Mouse (Mus musculus) neural tube, embryonic 11.5 days (tissue): ENCODE results near the gene Smim7. TPM values are rescaled to one million over a fixed set of nuclear protein-coding genes. Genes with fewer than 3 reads are reported as not detected.
A peak's percentile ranks its signal among the peaks of the same experiment; 100 is the strongest.

Source experiments
- ATAC-seq: fragments of 200-750 bp; cut with Nextera tagmentation; 2 replicates; pipeline ENCODE4 v1.8.0; 2017; ENCODE audit warnings: moderate number of reproducible peaks, mild to moderate bottlenecking, moderate TSS enrichment, moderate library complexity; ENCODE audit not compliant: insufficient read depth, low FRiP score, low TSS enrichment
- DNase-seq: peaks from one replicate; pipeline ENCODE4 v3.0.0-alpha.2; 2015; ENCODE audit warnings: low spot score
- H3K27ac ChIP-seq: fragments of 300-500 bp; sonication (generic); 2 replicates; pipeline ENCODE4 v1.5.1; 2014; ENCODE audit warnings: low read depth, mild to moderate bottlenecking, low read length
- H3K27me3 ChIP-seq: fragments of 300-500 bp; sonication (generic); 2 replicates; pipeline ENCODE4 v1.6.1; 2014; ENCODE audit warnings: mild to moderate bottlenecking, low read length, mixed read lengths; ENCODE audit not compliant: control insufficient read depth, insufficient read depth
- H3K36me3 ChIP-seq: fragments of 300-500 bp; sonication (generic); 2 replicates; pipeline ENCODE4 v1.6.1; 2014; ENCODE audit warnings: mild to moderate bottlenecking, low read length, moderate library complexity, mixed read lengths; ENCODE audit not compliant: control insufficient read depth, insufficient read depth
- H3K4me1 ChIP-seq: fragments of 300-500 bp; sonication (generic); 2 replicates; pipeline ENCODE4 v1.6.1; 2014; ENCODE audit warnings: low read length, mixed read lengths; ENCODE audit not compliant: control insufficient read depth, insufficient read depth
- H3K4me2 ChIP-seq: fragments of 300-500 bp; sonication (generic); 2 replicates; pipeline ENCODE4 v1.6.1; 2014; ENCODE audit warnings: low read depth, mild to moderate bottlenecking, moderate library complexity
- H3K4me3 ChIP-seq: fragments of 300-500 bp; sonication (generic); 2 replicates; pipeline ENCODE4 v1.5.1; 2014; ENCODE audit warnings: low read depth, low read length
- H3K9ac ChIP-seq: fragments of 300-500 bp; sonication (generic); 2 replicates; pipeline ENCODE4 v1.6.1; 2014; ENCODE audit warnings: mild to moderate bottlenecking, low read length
- H3K9me3 ChIP-seq: fragments of 300-500 bp; sonication (generic); 2 replicates; pipeline ENCODE4 v1.6.1; 2016; ENCODE audit warnings: low read length; ENCODE audit not compliant: control insufficient read depth
- WGBS: fragments of 180-500 bp; shearing (Covaris S2); extraction: QIAGEN DNeasy Blood & Tissue Kit; methylation state at CpG from one replicate; pipeline ENCODE4 v1.1.7; 2014; 5-methylcytosine and 5-hydroxymethylcytosine counted together
- polyA plus RNA-seq: library from polyadenylated mRNA; unstranded; fragments of >200 nt; fragmentation: Nextera tagmentation; extraction: Ambion mirVana; gene quantifications from 2 replicates; pipeline ENCODE4 v1.2.1, GENCODE M21; 2014

Gene Smim7
- polyA plus RNA-seq, 1 experiment from 2014 or later = 125 TPM

- H3K27me3 ChIP-seq = no peaks in the 10 kb centered on the region
- no peak overlapping the region for H3K4me2 ChIP-seq
- 55% methylated on average over 4 of the region's 4 CpGs for WGBS
- H3K36me3 ChIP-seq = peaks cover 2% of the 10 kb centered on the region
- H3K9ac ChIP-seq = no peak overlapping the region
- H3K9me3 ChIP-seq = no peaks in the 10 kb centered on the region
- ATAC-seq = no peak
- no peak overlapping the region for H3K27ac ChIP-seq
- H3K4me1 ChIP-seq = no peaks in the 10 kb centered on the region
- DNase-seq = no peak
- no peak overlapping the region for H3K4me3 ChIP-seq
These were observed 15.1 kb downstream of the Smim7 start for GRCm38 (mm10) chr8:72555770-72556169.

DNA sequence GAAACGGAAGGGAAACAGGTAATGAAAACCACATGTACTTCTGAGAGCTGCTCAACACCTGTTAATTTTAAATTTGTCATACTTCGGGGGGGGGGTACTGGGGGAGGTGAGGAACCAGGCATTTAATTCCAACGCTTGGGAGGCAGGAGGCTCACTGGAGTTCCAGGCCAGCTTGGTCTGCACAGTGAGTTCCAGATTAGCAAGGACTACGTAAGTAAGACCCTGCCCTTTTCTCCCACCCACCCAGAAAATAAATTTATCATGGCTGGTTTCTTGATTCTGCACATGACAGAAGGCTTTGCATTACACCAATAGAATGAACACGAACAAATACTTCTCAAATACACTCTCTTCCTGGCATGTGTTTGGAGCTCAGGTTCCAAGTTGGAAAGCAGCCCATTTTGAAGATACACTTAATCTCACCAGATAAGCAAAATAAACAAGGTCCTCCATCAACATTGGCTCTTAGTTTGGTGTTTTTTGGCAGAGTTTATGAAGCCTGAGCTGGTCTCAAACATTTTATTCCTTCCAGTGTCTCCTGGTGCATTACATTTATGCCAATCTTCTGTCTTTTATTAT, 21.5 kb downstream of the Smim7 start:
- peak overlapping the region; percentile 97 for H3K4me2 ChIP-seq
- DNase-seq (no peak), ATAC-seq (no peak)
- no peaks in the 10 kb centered on the region for H3K36me3 ChIP-seq
- peaks cover 11% of the 10 kb centered on the region; the same call in 1 of the 2 replicates for H3K4me1 ChIP-seq
- H3K27ac ChIP-seq = no peak overlapping the region
- WGBS = 24% methylated on average over 5 of the region's 5 CpGs
- H3K27me3 ChIP-seq = no peaks in the 10 kb centered on the region
- no peaks in the 10 kb centered on the region for H3K9me3 ChIP-seq
- H3K4me3 ChIP-seq = peak overlapping the region; percentile 98
- peak overlapping the region; percentile 77 for H3K9ac ChIP-seq

DNA sequence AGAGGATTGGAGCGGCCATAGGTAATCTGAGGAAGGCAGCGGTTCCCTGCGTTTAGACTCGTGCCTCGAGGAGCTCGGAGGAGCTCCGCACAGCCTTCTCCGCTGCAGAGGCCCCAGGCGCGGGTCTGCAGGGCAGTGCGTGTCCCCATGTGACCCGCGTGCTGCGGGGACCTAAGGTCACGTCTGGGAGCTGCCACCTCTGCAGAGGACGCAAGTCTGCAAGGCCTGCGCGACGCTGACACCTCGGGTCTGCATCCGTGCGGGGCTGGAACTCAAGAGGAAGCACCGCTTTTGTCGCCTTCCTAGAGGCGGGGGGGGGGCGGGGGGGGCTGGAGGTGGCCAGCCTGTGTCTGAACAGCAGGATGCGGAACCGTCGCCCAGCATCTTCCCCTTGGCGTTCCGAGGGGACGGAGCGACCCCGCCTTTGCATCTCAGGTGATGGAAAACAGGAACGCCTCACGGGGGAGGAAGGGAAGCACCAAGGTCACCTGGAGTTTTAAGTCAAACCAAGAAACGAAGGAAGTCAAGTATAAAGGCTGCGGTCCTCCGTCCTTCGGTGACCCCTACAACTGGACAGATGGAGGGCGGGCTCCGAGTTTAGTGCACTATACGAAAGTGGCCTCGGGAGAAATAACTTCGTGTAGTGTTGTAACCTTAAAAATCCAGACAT, 22.1 kb downstream of the Smim7 start:
- Histone ChIP-seq H3K27ac (peak overlapping the region; percentile 80), H3K4me1 (peaks cover 11% of the 10 kb centered on the region; the same call in 1 of the 2 replicates), H3K9ac (peak overlapping the region; percentile 77), H3K4me3 (peak overlapping the region; percentile 98), H3K9me3 (no peaks in the 10 kb centered on the region), H3K27me3 (no peaks in the 10 kb centered on the region), H3K36me3 (no peaks in the 10 kb centered on the region), H3K4me2 (peak overlapping the region; percentile 97)
- DNase-seq (no peak), ATAC-seq (peak; percentile 74)
- under 1% methylated on average over 43 of the region's 45 CpGs for WGBS

DNA sequence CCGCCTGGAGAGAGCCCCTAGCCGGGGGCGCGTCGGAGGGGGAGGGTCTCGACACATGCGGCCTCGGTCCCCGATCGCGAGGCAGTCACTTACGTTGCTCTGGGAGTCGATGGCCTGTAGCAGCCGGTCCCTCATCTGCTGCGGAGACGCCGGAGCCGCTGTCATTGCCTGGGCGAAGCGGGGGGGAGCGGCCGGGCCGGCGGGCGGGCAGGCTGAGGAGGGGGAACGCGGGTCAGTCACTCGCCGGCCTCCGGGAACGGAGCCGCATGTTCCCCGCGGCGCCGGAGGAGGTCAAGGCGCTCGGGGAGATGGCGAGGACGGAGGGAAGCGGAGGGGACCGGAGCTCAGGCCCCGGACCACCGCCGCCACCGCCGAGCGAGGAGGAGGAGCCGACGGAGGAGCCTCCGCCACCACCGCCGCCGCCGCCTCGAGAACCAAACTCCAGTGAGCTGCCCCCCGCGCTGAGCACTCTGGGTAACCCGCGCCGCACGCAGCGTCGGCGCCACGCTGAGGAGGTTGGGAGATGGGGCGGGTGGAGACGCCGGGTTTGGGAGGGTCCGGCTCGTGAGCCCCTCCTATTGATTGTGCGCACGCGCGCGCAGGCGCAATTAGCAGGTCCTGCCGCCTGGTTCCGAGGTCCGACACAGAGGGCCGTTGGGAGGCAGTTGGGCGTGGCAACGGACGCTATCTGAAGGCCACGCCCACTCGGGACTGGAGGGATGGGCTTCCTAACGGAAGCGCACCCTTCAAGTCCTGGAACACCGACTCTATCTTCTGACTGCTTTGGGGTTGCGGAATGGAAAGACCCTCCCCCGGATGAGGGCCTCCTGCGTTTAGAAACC, 22.9 kb downstream of the Smim7 start, which contains the start of gene Med26:
Gene Med26 (minus strand): TSS at position 469 of the 842 bp plus-strand sequence.
- Histone ChIP-seq H3K4me3 (peak within 1 kb of the TSS; percentile 98), H3K9me3 (no peaks in the 10 kb centered on the region), H3K36me3 (no peaks in the 10 kb centered on the region), H3K27ac (peak within 1 kb of the TSS; percentile 80), H3K4me2 (peak within 1 kb of the TSS; percentile 97), H3K27me3 (no peaks in the 10 kb centered on the region), H3K9ac (peak within 1 kb of the TSS; percentile 95), H3K4me1 (peaks cover 11% of the 10 kb centered on the region; the same call in 1 of the 2 replicates)
- DNase-seq (peak; percentile 99), ATAC-seq (peak; percentile 94)
- WGBS = 0% methylated on average over 71 of the region's 92 CpGs

DNA sequence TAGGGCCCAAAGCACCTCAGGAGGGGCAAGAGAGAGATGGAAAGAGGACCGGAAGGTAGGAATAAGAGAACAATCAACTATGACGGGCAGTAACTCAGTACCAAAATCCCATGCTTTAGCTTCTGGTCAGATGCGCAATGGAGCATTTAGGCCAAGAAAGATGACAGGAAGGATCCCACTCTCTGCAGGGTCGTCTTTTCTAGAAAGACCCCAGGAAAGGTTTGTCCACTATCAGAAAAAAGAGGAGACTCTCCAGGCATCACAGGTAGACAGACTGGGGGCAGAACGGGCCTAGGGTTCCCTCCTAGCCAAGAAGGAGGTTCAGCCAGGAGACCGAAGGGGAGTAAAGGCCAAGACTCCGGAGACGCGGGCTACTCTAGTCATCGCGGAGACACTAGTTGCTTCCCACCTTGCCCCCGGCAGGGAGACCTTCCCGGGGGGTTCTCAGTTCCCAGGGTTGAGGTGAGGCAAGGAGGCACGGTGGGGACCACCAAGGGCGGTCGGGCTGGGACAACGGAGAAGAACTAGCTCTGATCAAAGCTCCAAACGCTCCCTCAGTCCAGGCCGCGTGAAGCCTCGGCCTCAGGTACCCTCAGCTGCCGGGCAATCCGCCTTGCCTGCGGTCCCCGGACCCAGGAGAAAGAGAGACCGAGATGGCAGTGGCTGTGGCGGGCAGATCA, 23.6 kb downstream of the Smim7 start:
- Histone ChIP-seq H3K4me2 (peak overlapping the region; percentile 97), H3K4me3 (peak overlapping the region; percentile 98), H3K27ac (peak overlapping the region; percentile 76; the same call in 1 of the 2 replicates), H3K4me1 (peaks cover 11% of the 10 kb centered on the region; the same call in 1 of the 2 replicates), H3K27me3 (no peaks in the 10 kb centered on the region), H3K36me3 (no peaks in the 10 kb centered on the region), H3K9ac (peak overlapping the region; percentile 95), H3K9me3 (no peaks in the 10 kb centered on the region)
- 3% methylated on average over 27 of the region's 27 CpGs for WGBS
- ATAC-seq (no peak), DNase-seq (peak; percentile 25)

GRCm38 (mm10) chr8:72539234-72539633, 31.7 kb downstream of the Smim7 start:
- H3K9ac ChIP-seq = no peak overlapping the region
- H3K4me3 ChIP-seq = no peak overlapping the region
- H3K27me3 ChIP-seq = no peaks in the 10 kb centered on the region
- no peak overlapping the region for H3K4me2 ChIP-seq
- H3K27ac ChIP-seq = no peak overlapping the region
- H3K9me3 ChIP-seq = no peaks in the 10 kb centered on the region
- no peaks in the 10 kb centered on the region for H3K4me1 ChIP-seq
- H3K36me3 ChIP-seq = no peaks in the 10 kb centered on the region
- ATAC-seq (no peak), DNase-seq (no peak)

GRCm38 (mm10) chr8:72534888-72535287, 36.0 kb downstream of the Smim7 start:
- H3K9ac ChIP-seq = no peak overlapping the region
- DNase-seq = no peak
- H3K9me3 ChIP-seq = no peaks in the 10 kb centered on the region
- H3K27ac ChIP-seq = no peak overlapping the region
- no peaks in the 10 kb centered on the region for H3K4me1 ChIP-seq
- no peak overlapping the region for H3K4me3 ChIP-seq
- no peak for ATAC-seq
- no peak overlapping the region for H3K4me2 ChIP-seq
- H3K36me3 ChIP-seq = no peaks in the 10 kb centered on the region
- WGBS = 90% methylated on average over 3 of the region's 3 CpGs
- H3K27me3 ChIP-seq = no peaks in the 10 kb centered on the region

GRCm38 (mm10) chr8:72532103-72532502, 38.8 kb downstream of the Smim7 start:
- no peak for ATAC-seq
- no peaks in the 10 kb centered on the region for H3K36me3 ChIP-seq
- H3K4me1 ChIP-seq = no peaks in the 10 kb centered on the region
- no peak overlapping the region for H3K4me2 ChIP-seq
- 94% methylated on average over 1 of the region's 1 CpGs for WGBS
- H3K9me3 ChIP-seq = no peaks in the 10 kb centered on the region
- DNase-seq = no peak
- no peaks in the 10 kb centered on the region for H3K27me3 ChIP-seq
- no peak overlapping the region for H3K9ac ChIP-seq
- no peak overlapping the region for H3K27ac ChIP-seq
- H3K4me3 ChIP-seq = no peak overlapping the region
